Mouse (Mus musculus) heart, embryonic 12.5 days (tissue): Measurements from ENCODE around the gene Sptlc2. TPM values are rescaled to one million over a fixed set of nuclear protein-coding genes. Genes with fewer than 3 reads are reported as not detected.
"Not testable (repeated sequence)": the region's sequence is repeated elsewhere in the genome, so short reads cannot be mapped to it uniquely, and the experiment has no call there.

ENCODE experiments used
- ATAC-seq: fragments of 200-750 bp; cut with Nextera tagmentation; 2 replicates; pipeline ENCODE4 v1.8.0; 2017; ENCODE audit warnings: moderate TSS enrichment, moderate library complexity; ENCODE audit not compliant: insufficient number of reproducible peaks, low FRiP score
- H3K27ac ChIP-seq: fragments of 300-500 bp; sonication (generic); 2 replicates; pipeline ENCODE4 v1.5.1; 2016; ENCODE audit warnings: mild to moderate bottlenecking, moderate library complexity; ENCODE audit not compliant: poor library complexity, severe bottlenecking
- H3K27me3 ChIP-seq: fragments of 300-500 bp; sonication (generic); replicated peaks from 2 replicates; pipeline ENCODE4 v1.6.1; 2016; ENCODE audit warnings: mild to moderate bottlenecking, moderate library complexity
- H3K36me3 ChIP-seq: fragments of 300-500 bp; sonication (generic); 2 replicates; pipeline ENCODE4 v1.6.1; 2016; ENCODE audit warnings: mild to moderate bottlenecking, moderate library complexity
- H3K4me1 ChIP-seq: fragments of 300-500 bp; sonication (generic); replicated peaks from 2 replicates; pipeline ENCODE4 v1.6.1; 2016; ENCODE audit warnings: mild to moderate bottlenecking
- H3K4me2 ChIP-seq: fragments of 300-500 bp; sonication (generic); 2 replicates; pipeline ENCODE4 v1.6.1; 2016; ENCODE audit warnings: mild to moderate bottlenecking, moderate library complexity
- H3K4me3 ChIP-seq: fragments of 300-500 bp; sonication (generic); 2 replicates; pipeline ENCODE4 v1.5.1; 2016; ENCODE audit warnings: mild to moderate bottlenecking
- H3K9ac ChIP-seq: fragments of 300-500 bp; sonication (generic); 2 replicates; pipeline ENCODE4 v1.6.1; 2016; ENCODE audit warnings: mild to moderate bottlenecking, moderate library complexity
- H3K9me3 ChIP-seq: fragments of 300-500 bp; sonication (generic); replicated peaks from 2 replicates; pipeline ENCODE4 v1.6.1; 2016; ENCODE audit warnings: mild to moderate bottlenecking, moderate library complexity
- WGBS: fragments of 180-500 bp; shearing (Covaris S2); methylation state at CpG from one replicate; pipeline ENCODE4 v1.1.7; 2016; 5-methylcytosine and 5-hydroxymethylcytosine counted together
- polyA plus RNA-seq: library from polyadenylated mRNA; unstranded; fragments of >200 nt; fragmentation: Nextera tagmentation; extraction: Ambion mirVana; gene quantifications from 2 replicates; pipeline ENCODE4 v1.2.1, GENCODE M21; 2016

The Sptlc2 gene
- polyA plus RNA-seq, 1 experiment from 2014 or later = 76.4 TPM

DNA sequence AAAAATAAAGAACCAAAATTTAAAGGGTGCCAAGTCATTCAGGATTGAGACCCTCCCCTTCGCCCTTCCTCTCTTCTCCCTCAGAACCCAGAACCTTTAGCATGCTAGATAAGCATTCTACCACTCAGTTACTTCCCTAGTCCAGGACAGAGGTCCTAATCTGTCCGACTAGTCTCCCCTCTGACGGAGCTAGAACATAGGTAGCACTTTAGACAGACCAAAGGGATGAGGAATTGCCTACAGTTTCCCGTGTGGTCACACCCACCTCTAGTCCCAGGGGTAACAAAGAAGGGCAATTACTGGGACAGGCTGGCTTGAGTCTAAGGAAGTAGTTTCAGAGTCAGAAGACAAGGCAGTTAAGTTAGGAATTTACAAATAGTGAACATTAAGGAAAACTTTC lies 60.1 kb downstream of the Sptlc2 start:
- ATAC-seq = no peak
- Histone ChIP-seq H3K9me3 (no peaks in the 10 kb centered on the region), H3K27me3 (no peaks in the 10 kb centered on the region), H3K4me1 (peaks cover 13% of the 10 kb centered on the region), H3K9ac (no peak overlapping the region), H3K4me2 (no peak overlapping the region), H3K36me3 (peaks cover 12% of the 10 kb centered on the region), H3K4me3 (no peak overlapping the region), H3K27ac (no peak overlapping the region)
- WGBS = 39% methylated on average over 4 of the region's 4 CpGs

DNA sequence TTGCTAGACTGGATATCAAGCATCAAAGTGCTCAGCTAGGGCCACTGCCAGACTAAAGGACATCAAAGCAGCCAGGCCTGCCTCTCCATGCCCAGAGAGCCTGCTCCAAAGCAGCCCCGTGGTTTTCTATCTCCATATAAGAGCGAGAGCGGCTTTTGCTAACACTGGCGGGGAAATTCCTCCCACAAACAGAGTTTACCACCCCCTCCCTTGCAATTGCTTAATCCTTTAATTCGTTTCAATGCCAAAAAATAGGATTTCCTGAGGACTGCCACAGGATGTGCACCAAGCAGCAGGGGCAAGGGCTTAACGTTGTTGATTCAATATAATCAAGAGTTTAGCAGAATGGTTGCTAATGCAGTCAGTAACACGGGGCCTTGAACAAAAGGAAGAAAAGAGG lies 60.5 kb downstream of the Sptlc2 start:
- H3K4me3 ChIP-seq = no peak overlapping the region
- no peaks in the 10 kb centered on the region for H3K9me3 ChIP-seq
- H3K36me3 ChIP-seq = peaks cover 11% of the 10 kb centered on the region
- ATAC-seq = no peak
- H3K27me3 ChIP-seq = no peaks in the 10 kb centered on the region
- WGBS = 30% methylated on average over 7 of the region's 7 CpGs
- no peak overlapping the region for H3K4me2 ChIP-seq
- H3K4me1 ChIP-seq = peaks cover 13% of the 10 kb centered on the region
- no peak overlapping the region for H3K27ac ChIP-seq
- no peak overlapping the region for H3K9ac ChIP-seq

DNA sequence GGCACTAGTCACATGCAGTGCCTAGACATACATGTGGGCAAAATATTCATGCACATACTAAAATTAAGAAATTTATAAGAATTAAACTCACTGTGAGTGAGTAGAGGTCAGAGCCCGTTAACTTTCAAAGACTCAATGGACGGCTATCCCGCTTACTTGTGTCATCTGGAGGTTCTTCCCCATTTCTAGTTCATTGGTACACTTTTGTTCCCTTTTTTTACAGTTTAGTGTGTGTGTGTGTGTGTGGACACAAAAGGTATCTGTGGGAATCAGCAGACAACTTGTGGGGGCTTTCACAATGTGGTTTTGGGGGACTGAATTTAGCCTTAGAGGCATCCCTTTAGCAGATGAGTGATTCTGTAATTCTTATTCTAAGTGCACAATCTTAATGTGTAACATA lies 62.7 kb downstream of the Sptlc2 start:
- Histone ChIP-seq H3K4me1 (peaks cover 8% of the 10 kb centered on the region; the same call in 1 of the 2 replicates), H3K4me2 (no peak overlapping the region), H3K9ac (no peak overlapping the region), H3K27me3 (no peaks in the 10 kb centered on the region), H3K4me3 (no peak overlapping the region), H3K9me3 (no peaks in the 10 kb centered on the region), H3K36me3 (peaks cover 14% of the 10 kb centered on the region; the same call in 1 of the 2 replicates), H3K27ac (no peak overlapping the region)
- no peak for ATAC-seq
- WGBS = 88% methylated on average over 3 of the region's 3 CpGs

DNA sequence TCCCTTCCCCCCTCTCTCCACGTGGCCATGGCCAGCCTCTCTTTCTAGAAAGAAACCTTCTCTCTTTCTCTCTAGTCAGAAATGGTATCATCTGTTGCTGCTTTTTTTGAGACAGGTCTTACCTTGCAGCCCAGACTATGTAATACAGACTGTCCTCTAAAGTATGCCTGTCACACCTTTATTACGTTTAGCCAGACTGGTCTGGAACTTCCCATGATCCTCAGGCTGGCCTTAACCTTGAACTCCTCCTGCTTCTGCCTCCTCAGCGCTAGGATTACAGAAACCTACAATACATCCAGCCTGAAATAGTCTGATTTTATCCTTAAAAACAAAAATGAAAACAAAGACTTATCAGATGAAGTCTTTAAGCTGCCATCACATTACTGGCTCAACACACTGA lies 68.9 kb downstream of the Sptlc2 start:
- Histone ChIP-seq H3K9me3 (no peaks in the 10 kb centered on the region), H3K4me1 (0 out of 2 replicates have a peak, but pooled peaks cover 3% of the 10 kb centered on the region), H3K27ac (no peak overlapping the region), H3K4me3 (no peak overlapping the region), H3K4me2 (no peak overlapping the region), H3K36me3 (peaks cover 19% of the 10 kb centered on the region), H3K27me3 (no peaks in the 10 kb centered on the region), H3K9ac (no peak overlapping the region)
- ATAC-seq = no peak
- 79% methylated on average over 3 of the region's 3 CpGs for WGBS

DNA sequence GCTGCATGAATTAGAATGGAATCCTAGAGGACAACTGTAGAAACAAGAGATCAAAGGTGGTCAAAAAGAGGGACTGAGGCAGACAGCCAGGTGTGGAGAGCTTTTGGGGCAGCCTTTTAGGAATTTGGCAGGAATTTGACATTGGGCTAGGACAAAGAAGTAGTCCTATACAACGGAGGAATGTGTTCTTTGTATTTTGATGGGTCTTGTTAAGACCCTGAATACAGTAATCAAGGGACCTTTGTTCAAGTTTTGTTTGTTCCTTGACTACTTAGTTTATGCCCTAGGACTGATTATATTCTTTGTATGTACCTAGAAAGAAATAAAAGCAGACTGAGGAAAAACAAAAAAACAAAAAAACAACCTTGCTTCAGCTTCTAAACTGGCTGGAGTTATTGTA lies 70.2 kb downstream of the Sptlc2 start:
- 0 out of 2 replicates have a peak, but pooled peaks cover 3% of the 10 kb centered on the region for H3K4me1 ChIP-seq
- H3K9me3 ChIP-seq = no peaks in the 10 kb centered on the region
- 74% methylated on average over 1 of the region's 1 CpGs for WGBS
- H3K4me3 ChIP-seq = no peak overlapping the region
- ATAC-seq = no peak
- no peak overlapping the region for H3K4me2 ChIP-seq
- no peak overlapping the region for H3K27ac ChIP-seq
- H3K27me3 ChIP-seq = no peaks in the 10 kb centered on the region
- no peak overlapping the region for H3K9ac ChIP-seq
- peaks cover 17% of the 10 kb centered on the region; the same call in 1 of the 2 replicates for H3K36me3 ChIP-seq

DNA sequence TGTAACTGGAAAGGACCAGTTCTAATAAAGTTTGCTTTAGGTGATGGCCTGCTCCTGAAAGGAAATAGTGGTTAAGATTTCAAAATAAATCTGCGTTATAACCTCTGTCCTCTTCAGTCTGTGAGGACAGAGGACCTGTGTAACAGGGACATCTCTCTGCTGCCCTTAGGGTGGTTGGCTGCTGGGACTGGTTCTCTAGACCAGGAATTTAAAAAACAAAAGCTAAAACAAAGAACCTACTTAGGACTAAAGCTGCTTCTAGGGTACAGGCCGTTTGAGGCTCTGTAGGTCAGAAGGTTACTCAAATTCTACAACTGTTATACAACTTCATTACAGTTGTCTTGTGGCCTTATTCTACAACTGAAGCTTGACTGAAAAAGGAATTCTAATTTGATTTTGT lies 75.1 kb downstream of the Sptlc2 start:
- Histone ChIP-seq H3K4me2 (no peak overlapping the region), H3K4me1 (0 out of 2 replicates have a peak, but pooled peaks cover 3% of the 10 kb centered on the region), H3K27ac (no peak overlapping the region), H3K27me3 (no peaks in the 10 kb centered on the region), H3K9me3 (no peaks in the 10 kb centered on the region), H3K36me3 (peaks cover 49% of the 10 kb centered on the region), H3K9ac (no peak overlapping the region), H3K4me3 (no peak overlapping the region)
- WGBS = 81% methylated on average over 2 of the region's 2 CpGs
- ATAC-seq = no peak

DNA sequence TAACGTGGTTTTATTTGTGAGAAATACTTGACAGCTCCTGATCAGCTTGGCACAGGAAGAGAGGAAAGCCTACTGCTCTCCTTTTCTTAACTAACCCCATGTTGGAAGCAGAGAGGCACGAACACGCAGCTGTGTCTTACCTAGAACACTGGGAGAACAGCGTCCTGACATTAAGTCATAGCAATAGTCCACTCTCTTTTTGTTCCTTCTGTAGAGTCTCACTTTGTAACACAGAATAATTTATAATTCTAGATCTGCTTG lies 81.6 kb downstream of the Sptlc2 start:
- not testable (repeated sequence) for H3K9me3 ChIP-seq, ATAC-seq, H3K9ac ChIP-seq, H3K4me1 ChIP-seq, H3K4me3 ChIP-seq, H3K27me3 ChIP-seq, H3K4me2 ChIP-seq, H3K27ac ChIP-seq
- WGBS = 81% methylated on average over 4 of the region's 4 CpGs
- H3K36me3 ChIP-seq = peaks cover 34% of the 10 kb centered on the region

DNA sequence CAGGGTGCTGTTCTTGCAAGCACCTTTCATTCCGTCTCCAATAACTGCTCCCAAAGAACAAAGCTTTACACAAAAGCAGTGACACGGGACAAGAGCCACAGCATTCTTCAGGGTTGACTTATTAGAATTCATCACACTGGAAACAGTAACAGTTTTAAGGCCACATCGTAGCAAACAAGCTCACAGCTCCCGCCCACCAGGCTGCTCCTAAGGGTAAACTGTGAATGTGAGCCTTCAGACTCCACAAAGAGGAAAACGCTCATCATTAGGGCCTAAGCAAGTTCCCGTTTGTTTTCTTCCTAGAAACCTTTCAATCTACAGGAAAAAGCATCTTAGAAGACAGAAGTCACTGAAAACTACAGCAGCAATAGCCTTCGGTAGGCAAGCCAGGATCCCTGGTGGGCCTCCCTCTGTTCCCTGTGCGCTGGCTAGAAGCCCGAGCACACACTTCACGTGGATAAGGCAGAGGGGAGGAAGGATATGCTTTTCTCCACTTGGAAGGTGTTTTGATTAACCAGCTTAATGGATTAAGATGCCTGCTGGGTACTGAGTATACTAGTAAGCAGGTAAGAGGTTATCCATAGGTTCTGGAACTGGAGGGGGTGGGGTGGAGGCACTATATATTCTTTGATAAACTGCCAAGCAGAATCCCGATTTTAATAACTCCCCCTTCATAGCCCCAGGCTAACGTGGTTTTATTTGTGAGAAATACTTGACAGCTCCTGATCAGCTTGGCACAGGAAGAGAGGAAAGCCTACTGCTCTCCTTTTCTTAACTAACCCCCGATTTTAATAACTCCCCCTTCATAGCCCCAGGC lies 82.2 kb downstream of the Sptlc2 start:
- H3K9me3 ChIP-seq = no peaks in the 10 kb centered on the region
- no peak overlapping the region for H3K4me3 ChIP-seq
- H3K36me3 ChIP-seq = peaks cover 34% of the 10 kb centered on the region
- H3K9ac ChIP-seq = 0 out of 2 replicates have a peak overlapping the region, but pooled peaks have one; percentile 7
- ATAC-seq = no peak
- H3K27me3 ChIP-seq = no peaks in the 10 kb centered on the region
- H3K4me1 ChIP-seq = peaks cover 5% of the 10 kb centered on the region; the same call in 1 of the 2 replicates
- no peak overlapping the region for H3K4me2 ChIP-seq
- 42% methylated on average over 13 of the region's 13 CpGs for WGBS
- H3K27ac ChIP-seq = no peak overlapping the region

DNA sequence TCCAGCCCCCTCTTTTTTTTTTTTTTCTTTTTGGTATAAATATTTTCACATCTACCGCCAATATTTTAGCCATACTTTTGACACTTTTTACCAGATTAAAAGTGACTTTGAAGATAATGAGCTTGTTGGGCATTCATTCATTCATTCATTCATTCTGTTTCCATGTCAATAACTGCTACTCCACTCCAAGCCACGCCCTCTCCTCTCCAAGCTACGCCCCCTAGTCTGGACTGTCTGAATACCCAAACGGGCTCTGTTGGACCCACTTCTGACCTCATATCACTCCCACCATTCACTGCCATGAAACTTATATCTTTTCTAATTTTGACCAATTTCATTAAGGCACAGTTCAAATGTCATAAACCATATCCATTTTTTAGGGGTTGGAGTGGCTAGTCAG lies 87.0 kb downstream of the Sptlc2 start:
- Histone ChIP-seq H3K36me3 (no peaks in the 10 kb centered on the region), H3K4me2 (no peak overlapping the region), H3K4me1 (peaks cover 14% of the 10 kb centered on the region), H3K27me3 (peaks cover 8% of the 10 kb centered on the region; the same call in 1 of the 2 replicates), H3K9ac (no peak overlapping the region), H3K27ac (no peak overlapping the region), H3K4me3 (no peak overlapping the region), H3K9me3 (no peaks in the 10 kb centered on the region)
- no peak for ATAC-seq
- WGBS = 48% methylated on average over 4 of the region's 4 CpGs

DNA sequence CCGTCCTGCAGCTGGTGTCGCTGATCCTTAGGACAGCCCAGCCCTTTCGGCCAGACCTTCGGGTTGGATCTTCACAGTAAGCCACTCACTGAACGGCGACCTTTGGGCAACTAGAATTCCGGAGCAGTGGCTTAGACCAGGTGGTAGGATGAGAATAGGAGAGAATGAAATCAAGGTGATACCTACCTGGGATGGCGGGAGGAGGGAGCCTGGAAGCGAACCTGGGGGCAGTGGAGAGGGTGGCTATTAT lies 87.8 kb downstream of the Sptlc2 start:
- Histone ChIP-seq H3K27me3 (peaks cover 8% of the 10 kb centered on the region; the same call in 1 of the 2 replicates), H3K9me3 (no peaks in the 10 kb centered on the region), H3K4me3 (peak overlapping the region; percentile 81), H3K4me1 (peaks cover 10% of the 10 kb centered on the region), H3K36me3 (no peaks in the 10 kb centered on the region), H3K27ac (no peak overlapping the region), H3K9ac (peak overlapping the region; percentile 80), H3K4me2 (peak overlapping the region; percentile 99)
- WGBS = under 1% methylated on average over 9 of the region's 9 CpGs
- ATAC-seq = no peak

DNA sequence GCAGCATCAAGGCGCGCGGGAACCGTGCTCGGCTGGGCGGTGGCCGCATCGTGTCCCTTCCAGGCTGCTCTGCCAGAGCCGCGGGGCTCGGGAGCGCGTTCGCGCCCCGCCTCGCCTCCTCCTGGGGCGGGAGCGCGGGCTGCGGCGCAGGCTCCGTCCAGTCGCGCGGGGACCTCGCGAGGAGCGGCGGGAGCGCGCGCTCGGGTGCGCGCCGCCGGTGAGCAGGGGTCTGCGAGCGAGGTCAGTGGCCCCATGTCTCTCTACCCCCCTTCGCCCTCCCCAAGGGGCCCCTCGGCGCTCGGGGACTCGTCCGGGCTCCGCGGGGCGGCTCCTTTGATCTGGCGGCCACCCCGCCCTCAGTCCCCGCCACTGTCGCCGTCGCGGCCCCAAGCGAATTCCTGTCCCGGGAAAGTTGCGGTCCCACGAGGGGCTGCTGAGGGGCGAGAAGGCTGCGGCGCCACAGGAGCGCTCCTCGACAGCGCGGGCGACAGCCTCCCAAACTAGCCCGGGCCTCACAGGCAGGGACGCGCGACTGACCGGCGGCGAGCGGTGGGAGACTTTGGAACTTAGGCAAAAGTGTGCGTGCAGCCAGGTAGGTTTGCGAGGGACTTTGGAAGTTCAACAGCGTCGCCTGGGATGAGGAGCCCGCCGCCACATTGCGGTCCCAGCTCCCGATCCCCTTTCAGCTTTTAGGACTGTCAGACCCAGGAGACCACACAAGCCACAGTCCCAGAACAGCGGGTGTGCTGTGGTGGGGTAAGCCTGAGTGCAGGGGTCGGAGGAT lies 88.3 kb downstream of the Sptlc2 start, which contains the start of gene Ism2:
Gene Ism2, minus strand, starts transcription at position 49 of the 784 bp plus-strand sequence.
- WGBS = under 1% methylated on average over 86 of the region's 86 CpGs
- peaks cover 8% of the 10 kb centered on the region; the same call in 1 of the 2 replicates for H3K27me3 ChIP-seq
- H3K9ac ChIP-seq = peak within 1 kb of the TSS; percentile 80
- peak; percentile 71 for ATAC-seq
- peak within 1 kb of the TSS; percentile 81 for H3K4me3 ChIP-seq
- peaks cover 10% of the 10 kb centered on the region for H3K4me1 ChIP-seq
- H3K27ac ChIP-seq = no peak within 1 kb of the TSS
- H3K9me3 ChIP-seq = no peaks in the 10 kb centered on the region
- H3K4me2 ChIP-seq = peak within 1 kb of the TSS; percentile 99
- H3K36me3 ChIP-seq = no peaks in the 10 kb centered on the region
